Mouse (Mus musculus) midbrain, embryonic 13.5 days (tissue): ENCODE measurements around the gene Jade1. TPM values are rescaled to one million over a fixed set of nuclear protein-coding genes. Genes with fewer than 3 reads are reported as not detected.

Source experiments
- ATAC-seq: fragments of 200-750 bp; cut with Nextera tagmentation; 2 replicates; pipeline ENCODE4 v1.8.0; 2017; ENCODE audit warnings: mild to moderate bottlenecking, moderate TSS enrichment, moderate library complexity
- H3K27ac ChIP-seq: fragments of 300-500 bp; sonication (generic); 2 replicates; pipeline ENCODE4 v1.5.1; 2015; ENCODE audit warnings: inconsistent platforms, mild to moderate bottlenecking, moderate library complexity
- H3K27me3 ChIP-seq: fragments of 300-500 bp; sonication (generic); 2 replicates; pipeline ENCODE4 v1.6.1; 2015; ENCODE audit warnings: mild to moderate bottlenecking, inconsistent platforms
- H3K36me3 ChIP-seq: fragments of 300-500 bp; sonication (generic); 2 replicates; pipeline ENCODE4 v1.6.1; 2015; ENCODE audit warnings: mild to moderate bottlenecking, inconsistent platforms
- H3K4me1 ChIP-seq: fragments of 300-500 bp; sonication (generic); replicated peaks from 2 replicates; pipeline ENCODE4 v1.6.1; 2015; ENCODE audit warnings: inconsistent platforms
- H3K4me2 ChIP-seq: fragments of 300-500 bp; sonication (generic); replicated peaks from 2 replicates; pipeline ENCODE4 v1.6.1; 2015; ENCODE audit warnings: moderate library complexity, mild to moderate bottlenecking, inconsistent platforms
- H3K4me3 ChIP-seq: fragments of 300-500 bp; sonication (generic); replicated peaks from 2 replicates; pipeline ENCODE4 v1.5.1; 2015; ENCODE audit warnings: mild to moderate bottlenecking, inconsistent platforms
- H3K9ac ChIP-seq: fragments of 300-500 bp; sonication (generic); replicated peaks from 2 replicates; pipeline ENCODE4 v1.6.1; 2015; ENCODE audit warnings: mild to moderate bottlenecking, inconsistent platforms
- H3K9me3 ChIP-seq: fragments of 300-500 bp; sonication (generic); 2 replicates; pipeline ENCODE4 v1.6.1; 2016; ENCODE audit warnings: mild to moderate bottlenecking, inconsistent platforms
- WGBS: fragments of 180-500 bp; shearing (Covaris S2); methylation state at CpG from one replicate; pipeline ENCODE4 v1.1.7; 2015; 5-methylcytosine and 5-hydroxymethylcytosine counted together
- polyA plus RNA-seq: library from polyadenylated mRNA; unstranded; fragments of >200 nt; fragmentation: Nextera tagmentation; extraction: Ambion mirVana; gene quantifications from 2 replicates; pipeline ENCODE4 v1.2.1, GENCODE M21; 2015

The Jade1 gene
- polyA plus RNA-seq, 1 experiment from 2014 or later, result 13.2 TPM

GRCm38 (mm10) chr3:41605601-41606329 is 50.2 kb downstream of the Jade1 start:
- no peaks in the 10 kb centered on the region for H3K27me3 ChIP-seq
- peak; percentile 48 for ATAC-seq
- no peak overlapping the region; the same call in 1 of the 2 replicates for H3K27ac ChIP-seq
- H3K9me3 ChIP-seq, result no peaks in the 10 kb centered on the region
- H3K9ac ChIP-seq, result no peak overlapping the region
- peaks cover 31% of the 10 kb centered on the region for H3K36me3 ChIP-seq
- H3K4me1 ChIP-seq, result peaks cover 35% of the 10 kb centered on the region
- no peak overlapping the region for H3K4me3 ChIP-seq
- H3K4me2 ChIP-seq, result no peak overlapping the region
- WGBS, result 83% methylated on average over 13 of the region's 13 CpGs

- Histone ChIP-seq H3K9me3 (no peaks in the 10 kb centered on the region), H3K27me3 (no peaks in the 10 kb centered on the region), H3K36me3 (peaks cover 34% of the 10 kb centered on the region), H3K9ac (no peak overlapping the region), H3K4me1 (peaks cover 35% of the 10 kb centered on the region), H3K27ac (no peak overlapping the region), H3K4me2 (no peak overlapping the region), H3K4me3 (no peak overlapping the region)
- WGBS, result 89% methylated on average over 4 of the region's 4 CpGs
- 0 out of 2 replicates have a peak, but pooled peaks have one; percentile 7 for ATAC-seq
These were observed 50.8 kb downstream of the Jade1 start for GRCm38 (mm10) chr3:41606330-41606664.

- Histone ChIP-seq H3K9ac (no peak overlapping the region), H3K27me3 (no peaks in the 10 kb centered on the region), H3K9me3 (no peaks in the 10 kb centered on the region), H3K4me3 (no peak overlapping the region), H3K4me2 (no peak overlapping the region), H3K4me1 (peaks cover 35% of the 10 kb centered on the region), H3K27ac (no peak overlapping the region), H3K36me3 (peaks cover 42% of the 10 kb centered on the region)
- no peak for ATAC-seq
- WGBS, result 90% methylated on average over 9 of the region's 9 CpGs
These were observed 51.5 kb downstream of the Jade1 start for GRCm38 (mm10) chr3:41607050-41607449.

GRCm38 (mm10) chr3:41607467-41607866 is 51.9 kb downstream of the Jade1 start:
- no peak for ATAC-seq
- 92% methylated on average over 8 of the region's 8 CpGs for WGBS

GRCm38 (mm10) chr3:41609071-41609470 is 53.5 kb downstream of the Jade1 start:
- Histone ChIP-seq H3K4me3 (no peak overlapping the region), H3K27me3 (no peaks in the 10 kb centered on the region), H3K4me2 (no peak overlapping the region), H3K27ac (no peak overlapping the region), H3K4me1 (peaks cover 18% of the 10 kb centered on the region), H3K36me3 (peaks cover 61% of the 10 kb centered on the region), H3K9ac (no peak overlapping the region), H3K9me3 (no peaks in the 10 kb centered on the region)
- no peak for ATAC-seq
- WGBS, result 92% methylated on average over 5 of the region's 5 CpGs

More at GRCm38 (mm10) chr3:41607467-41607866, 51.9 kb downstream of the Jade1 start:
- H3K36me3 ChIP-seq, result peaks cover 46% of the 10 kb centered on the region
- H3K9ac ChIP-seq, result no peak overlapping the region
- H3K27me3 ChIP-seq, result no peaks in the 10 kb centered on the region
- H3K4me1 ChIP-seq, result peaks cover 34% of the 10 kb centered on the region
- no peaks in the 10 kb centered on the region for H3K9me3 ChIP-seq
- H3K4me3 ChIP-seq, result no peak overlapping the region
- H3K4me2 ChIP-seq, result no peak overlapping the region
- H3K27ac ChIP-seq, result no peak overlapping the region

- no peak overlapping the region for H3K27ac ChIP-seq
- ATAC-seq, result no peak
- H3K4me2 ChIP-seq, result no peak overlapping the region
- 97% methylated on average over 3 of the region's 3 CpGs for WGBS
- no peak overlapping the region for H3K9ac ChIP-seq
- no peaks in the 10 kb centered on the region for H3K4me1 ChIP-seq
- H3K27me3 ChIP-seq, result no peaks in the 10 kb centered on the region
- peaks cover 48% of the 10 kb centered on the region for H3K36me3 ChIP-seq
- H3K9me3 ChIP-seq, result no peaks in the 10 kb centered on the region
- no peak overlapping the region for H3K4me3 ChIP-seq
These were observed 56.7 kb downstream of the Jade1 start for GRCm38 (mm10) chr3:41612211-41612610.

- ATAC-seq, result no peak
- 93% methylated on average over 9 of the region's 9 CpGs for WGBS
- H3K4me1 ChIP-seq, result no peaks in the 10 kb centered on the region
These were observed 58.2 kb downstream of the Jade1 start for GRCm38 (mm10) chr3:41613706-41614105.

GRCm38 (mm10) chr3:41614230-41614985 is 58.9 kb downstream of the Jade1 start:
- H3K9ac ChIP-seq, result no peak overlapping the region
- no peaks in the 10 kb centered on the region for H3K4me1 ChIP-seq
- ATAC-seq, result no peak
- peaks cover 48% of the 10 kb centered on the region for H3K36me3 ChIP-seq
- H3K9me3 ChIP-seq, result no peaks in the 10 kb centered on the region
- H3K4me3 ChIP-seq, result no peak overlapping the region
- WGBS, result 94% methylated on average over 5 of the region's 5 CpGs
- no peak overlapping the region for H3K4me2 ChIP-seq
- H3K27me3 ChIP-seq, result no peaks in the 10 kb centered on the region
- no peak overlapping the region for H3K27ac ChIP-seq

More at GRCm38 (mm10) chr3:41613706-41614105, 58.2 kb downstream of the Jade1 start:
- Histone ChIP-seq H3K9ac (no peak overlapping the region), H3K4me3 (no peak overlapping the region), H3K27me3 (no peaks in the 10 kb centered on the region), H3K4me2 (no peak overlapping the region), H3K36me3 (peaks cover 48% of the 10 kb centered on the region), H3K27ac (no peak overlapping the region), H3K9me3 (no peaks in the 10 kb centered on the region)

GRCm38 (mm10) chr3:41618036-41618435 is 62.5 kb downstream of the Jade1 start:
- Histone ChIP-seq H3K4me3 (no peak overlapping the region), H3K36me3 (peaks cover 21% of the 10 kb centered on the region), H3K9me3 (no peaks in the 10 kb centered on the region), H3K4me2 (no peak overlapping the region), H3K4me1 (no peaks in the 10 kb centered on the region), H3K27me3 (no peaks in the 10 kb centered on the region), H3K9ac (no peak overlapping the region), H3K27ac (no peak overlapping the region)
- ATAC-seq, result no peak
- WGBS, result 69% methylated on average over 3 of the region's 3 CpGs

- Histone ChIP-seq H3K27ac (no peak overlapping the region), H3K27me3 (no peaks in the 10 kb centered on the region), H3K4me2 (no peak overlapping the region), H3K4me1 (no peaks in the 10 kb centered on the region), H3K9me3 (no peaks in the 10 kb centered on the region), H3K4me3 (no peak overlapping the region), H3K9ac (no peak overlapping the region), H3K36me3 (peaks cover 17% of the 10 kb centered on the region)
- WGBS, result 88% methylated on average over 3 of the region's 3 CpGs
- ATAC-seq, result no peak
These were observed 63.0 kb downstream of the Jade1 start for GRCm38 (mm10) chr3:41618488-41618887.

- Histone ChIP-seq H3K27me3 (no peaks in the 10 kb centered on the region), H3K4me3 (no peak overlapping the region), H3K4me2 (no peak overlapping the region), H3K9me3 (no peaks in the 10 kb centered on the region), H3K4me1 (no peaks in the 10 kb centered on the region), H3K27ac (no peak overlapping the region), H3K36me3 (peaks cover 5% of the 10 kb centered on the region; the same call in 1 of the 2 replicates), H3K9ac (no peak overlapping the region)
- ATAC-seq, result no peak
- 91% methylated on average over 7 of the region's 7 CpGs for WGBS
These were observed 65.4 kb downstream of the Jade1 start for GRCm38 (mm10) chr3:41620971-41621370.

- Histone ChIP-seq H3K4me2 (no peak overlapping the region), H3K9ac (no peak overlapping the region), H3K9me3 (no peaks in the 10 kb centered on the region), H3K36me3 (peaks cover 24% of the 10 kb centered on the region), H3K4me3 (no peak overlapping the region), H3K4me1 (no peaks in the 10 kb centered on the region), H3K27me3 (no peaks in the 10 kb centered on the region), H3K27ac (no peak overlapping the region)
- 96% methylated on average over 1 of the region's 1 CpGs for WGBS
- ATAC-seq, result no peak
These were observed 100.1 kb downstream of the Jade1 start for GRCm38 (mm10) chr3:41655642-41656041.
